Mouse (Mus musculus): ENCODE results near the gene Hoxa11.

Gene Hoxa11

DNA sequence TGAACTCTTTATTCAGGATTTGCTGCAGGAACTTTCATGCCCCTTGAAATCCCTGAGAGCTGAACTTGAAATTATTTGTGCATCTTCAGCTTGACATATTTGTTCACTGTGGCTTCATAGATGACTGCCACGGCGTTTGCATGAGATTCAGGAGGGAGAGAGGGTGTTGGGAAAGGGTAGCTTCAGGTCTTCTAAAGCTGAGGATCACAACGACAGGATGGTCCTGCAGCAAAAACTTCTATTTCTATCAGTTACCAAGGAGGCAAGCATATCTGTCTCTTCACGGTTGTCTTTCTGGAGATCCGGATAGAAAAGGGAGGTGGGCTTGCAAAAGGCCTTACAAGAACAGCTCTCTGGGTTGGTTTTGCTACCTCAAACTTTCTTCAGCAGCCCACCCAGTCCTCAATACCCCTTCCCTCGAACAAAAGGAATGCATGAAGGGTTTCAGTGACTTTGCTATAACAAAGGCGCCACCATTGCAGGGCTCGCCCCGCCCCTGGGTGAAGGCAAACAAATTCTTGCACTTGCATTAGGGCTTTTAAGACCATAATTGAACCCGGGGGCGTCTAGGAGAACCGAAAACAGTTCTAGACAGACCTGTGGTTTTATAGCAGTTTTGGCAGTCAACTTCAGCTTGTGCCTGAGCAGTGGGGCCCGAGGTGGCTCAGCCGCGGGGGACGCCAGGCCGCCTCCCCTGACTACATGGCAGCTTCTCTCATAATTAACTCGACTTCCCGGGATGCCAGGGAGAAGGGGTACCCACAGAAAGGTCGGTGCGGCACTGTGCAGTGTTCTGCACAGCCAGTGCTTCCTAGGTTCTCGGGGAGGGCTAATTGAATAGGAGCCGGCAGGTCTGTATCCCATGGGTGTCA lies 2.4 kb upstream of the Hoxa11 start:
- no peak for DNase-seq (ENCODE audit: low spot score in 2 of 2)

DNA sequence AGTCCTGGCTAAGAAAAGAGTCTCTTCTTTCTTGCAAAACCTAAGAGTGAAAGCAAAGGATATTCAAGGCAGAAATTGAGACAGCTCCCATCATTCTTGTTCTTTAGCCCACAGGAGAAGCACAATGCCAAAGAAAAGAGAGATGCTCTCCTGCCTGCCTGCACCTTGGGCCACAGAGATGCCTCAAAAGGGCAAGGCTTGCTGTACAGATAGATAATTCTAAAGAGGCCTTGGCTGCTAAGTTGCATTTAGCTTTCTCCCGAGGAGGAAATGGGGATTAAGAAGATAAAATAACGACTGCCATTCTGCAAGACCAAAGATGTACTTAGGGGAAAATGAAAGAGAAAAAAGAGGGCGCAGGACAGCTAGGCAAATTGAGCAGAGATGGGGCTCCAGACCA lies 1.3 kb upstream of the Hoxa11 start:
- DNase-seq (ENCODE audit: low spot score in 2 of 2), result no peak

DNA sequence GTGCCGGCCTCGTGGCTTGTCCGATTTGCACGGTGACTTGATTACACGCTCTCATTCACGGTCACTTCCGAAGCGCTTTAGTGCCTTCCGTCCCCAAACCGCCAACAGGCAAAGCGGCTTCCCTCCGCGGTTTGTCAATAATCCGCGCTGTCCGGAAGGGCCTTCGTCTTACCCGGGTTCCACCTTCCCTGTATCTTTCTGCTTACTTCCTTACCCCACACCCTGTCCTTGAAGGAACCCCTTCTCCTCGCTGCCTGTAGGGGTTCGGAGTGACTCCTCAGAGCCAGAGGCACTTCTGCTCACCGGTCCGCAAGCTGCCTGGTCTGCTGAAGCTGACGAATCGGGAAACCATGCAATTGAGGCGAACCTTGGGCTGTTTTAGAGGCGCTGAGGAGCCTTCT lies 793 bp upstream of the Hoxa11 start:
- DNase-seq (ENCODE audit: low spot score in 2 of 2), result no peak

GRCm38 (mm10) chr6:52245040-52245756 lies 412 bp downstream of the Hoxa11 start:
- DNase-seq (ENCODE audit: low spot score in 2 of 2), result no peak

GRCm38 (mm10) chr6:52244471-52245039 lies 1.1 kb downstream of the Hoxa11 start:
- no peak for DNase-seq (ENCODE audit: low spot score in 2 of 2)

DNA sequence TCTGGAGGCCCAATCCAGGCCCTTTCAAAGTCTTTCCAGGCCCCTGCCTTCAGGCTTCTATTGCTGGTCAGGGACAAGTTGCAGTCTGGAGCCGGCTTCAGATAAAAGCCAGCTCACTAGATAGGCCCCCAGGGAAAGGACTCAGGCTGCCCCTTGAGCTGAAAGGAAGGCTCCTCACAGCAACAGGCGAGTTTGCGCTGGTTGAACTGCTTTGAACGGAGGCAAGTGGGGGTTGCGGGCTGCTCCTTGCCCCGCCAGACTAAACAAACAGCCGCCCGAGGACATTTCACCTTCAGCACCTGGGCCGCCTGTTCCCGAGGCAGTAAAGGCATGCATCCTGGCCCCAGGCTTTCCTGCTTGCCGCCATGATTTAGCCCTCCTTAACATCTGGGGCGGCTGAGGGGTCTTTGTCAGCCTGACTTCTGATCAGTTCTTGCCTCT lies 1.9 kb downstream of the Hoxa11 start:
- no peak for DNase-seq (ENCODE audit: low spot score in 2 of 2)

- no peak for DNase-seq (ENCODE audit: low spot score in 2 of 2)
Observed at GRCm38 (mm10) chr6:52242801-52243332, 2.7 kb downstream of the Hoxa11 start.

GRCm38 (mm10) chr6:52241001-52241621 lies 4.5 kb downstream of the Hoxa11 start:
- no peak for DNase-seq (ENCODE audit: low spot score in 2 of 2)

DNA sequence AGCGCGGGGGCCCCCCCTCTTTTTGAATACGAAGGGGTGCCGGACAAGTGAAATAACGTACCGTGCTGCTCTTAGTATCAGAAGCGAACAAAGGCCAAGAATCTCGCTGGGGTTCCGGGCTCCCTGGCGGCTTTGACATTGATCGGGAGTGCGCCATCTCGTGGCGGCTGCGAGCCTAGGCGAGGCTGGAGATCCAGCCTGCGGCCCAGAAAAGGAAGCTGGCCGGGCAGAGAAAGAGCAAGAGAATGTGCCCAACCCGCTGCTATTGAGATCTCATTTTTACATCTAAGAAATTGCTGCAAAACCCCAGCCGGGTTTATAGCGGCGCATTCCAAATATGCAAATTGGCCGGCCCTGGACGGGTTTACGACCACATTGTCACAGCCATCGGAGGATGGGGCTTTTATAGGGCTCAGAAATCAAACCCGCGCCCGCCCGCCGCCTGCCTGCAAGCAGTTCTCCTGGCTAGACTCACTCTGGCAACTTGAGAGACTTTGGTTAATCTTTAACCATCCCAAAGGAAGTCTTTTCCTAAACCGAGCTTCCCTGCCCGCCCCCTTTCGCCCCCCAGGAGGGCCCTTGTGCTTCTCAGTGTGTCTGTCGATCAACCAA lies 5.1 kb downstream of the Hoxa11 start, which contains the start of gene Hoxa10:
TSS of gene Hoxa10 (minus strand) at position 466 of the 612 bp plus-strand sequence.
- no peak for DNase-seq (ENCODE audit: low spot score in 2 of 2)

GRCm38 (mm10) chr6:52239625-52240388 lies 5.8 kb downstream of the Hoxa11 start:
- no peak for DNase-seq (ENCODE audit: low spot score in 2 of 2)

DNA sequence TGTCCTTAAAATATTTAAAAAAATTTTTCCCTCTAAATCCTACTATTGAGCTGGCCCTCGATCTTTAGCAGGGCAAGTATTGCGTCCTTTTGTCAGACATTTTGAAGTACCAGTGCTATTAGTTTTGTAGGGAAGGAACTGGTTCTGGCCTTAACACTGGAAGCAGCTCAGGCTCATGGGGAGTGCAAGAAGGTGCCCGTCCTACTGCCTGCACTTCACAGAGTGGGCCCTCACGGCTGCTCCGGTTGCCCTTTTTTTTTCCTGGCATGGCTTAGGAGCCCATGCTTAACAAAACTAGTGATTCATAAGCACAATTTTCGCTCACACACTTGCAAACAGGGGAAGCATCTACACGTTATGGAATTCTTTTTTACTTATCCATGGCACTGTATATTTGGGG lies 6.6 kb downstream of the Hoxa11 start:
- DNase-seq (ENCODE audit: low spot score in 2 of 2), result no peak

- DNase-seq (ENCODE audit: low spot score in 2 of 2), result no peak
Observed at GRCm38 (mm10) chr6:52238155-52238545, 7.5 kb downstream of the Hoxa11 start.

DNA sequence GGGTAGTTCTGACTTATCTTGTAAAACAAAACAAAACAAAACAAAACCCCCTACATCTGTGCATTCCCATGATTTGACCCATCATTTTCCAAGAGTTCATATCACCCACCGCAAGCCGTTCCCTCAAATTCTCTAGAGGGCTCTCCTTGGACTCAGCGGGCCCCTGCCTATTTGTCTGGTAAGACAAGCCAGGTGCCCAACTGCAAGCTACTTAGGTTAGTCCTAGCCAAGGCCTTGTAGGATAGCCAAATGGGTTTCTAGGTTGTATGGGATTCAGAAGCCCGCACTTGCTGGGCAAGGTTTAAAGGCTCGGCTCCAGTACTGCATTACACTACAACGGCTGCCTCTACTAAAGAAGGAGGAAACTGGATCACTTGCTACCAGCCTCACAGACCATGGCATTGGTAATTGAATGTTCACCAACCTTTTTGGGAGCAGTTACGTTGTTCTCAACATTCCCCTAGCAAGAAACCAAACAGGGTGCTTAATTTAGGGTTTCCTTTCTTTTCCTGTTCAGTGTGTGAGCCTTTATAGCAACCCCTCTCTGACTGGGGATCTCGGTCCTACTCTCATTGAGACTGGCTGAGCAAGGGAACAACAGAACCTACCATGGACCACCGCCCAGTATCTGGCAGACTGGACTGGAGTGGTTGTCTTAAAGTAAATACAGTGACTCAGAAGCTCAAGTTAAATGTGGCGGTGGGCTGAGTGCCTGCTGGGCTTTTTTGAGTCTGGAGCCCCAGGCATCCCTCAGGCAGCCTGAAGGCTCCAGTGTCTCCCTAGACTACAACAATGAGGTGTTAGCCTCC lies 8.1 kb downstream of the Hoxa11 start:
- no peak for DNase-seq (ENCODE audit: low spot score in 2 of 2)

- DNase-seq (ENCODE audit: low spot score in 2 of 2), result no peak
Observed at GRCm38 (mm10) chr6:52236806-52237205, 8.8 kb downstream of the Hoxa11 start.

GRCm38 (mm10) chr6:52235866-52236265 lies 9.7 kb downstream of the Hoxa11 start:
- DNase-seq (ENCODE audit: low spot score in 2 of 2), result no peak

DNA sequence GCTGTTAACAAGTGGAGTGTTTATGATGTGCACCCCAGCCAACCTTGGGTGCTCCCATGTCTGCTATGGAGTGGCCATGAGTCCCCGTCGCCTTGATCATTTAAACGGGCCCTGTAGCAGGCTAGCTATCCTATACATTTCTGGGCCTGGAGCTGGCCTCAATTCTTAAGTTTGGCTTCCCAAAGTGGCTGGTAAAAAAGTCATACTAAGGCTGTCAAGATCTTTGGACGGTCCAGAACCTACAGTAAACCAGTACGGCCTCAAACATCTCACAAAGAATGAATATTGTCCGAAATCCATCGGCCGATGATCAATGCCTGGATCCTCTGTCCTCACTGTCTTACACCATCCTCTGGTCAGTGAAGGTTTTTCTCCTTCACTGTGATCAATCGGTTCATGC lies 10.3 kb downstream of the Hoxa11 start:
- no peak for DNase-seq (ENCODE audit: low spot score in 2 of 2)

DNA sequence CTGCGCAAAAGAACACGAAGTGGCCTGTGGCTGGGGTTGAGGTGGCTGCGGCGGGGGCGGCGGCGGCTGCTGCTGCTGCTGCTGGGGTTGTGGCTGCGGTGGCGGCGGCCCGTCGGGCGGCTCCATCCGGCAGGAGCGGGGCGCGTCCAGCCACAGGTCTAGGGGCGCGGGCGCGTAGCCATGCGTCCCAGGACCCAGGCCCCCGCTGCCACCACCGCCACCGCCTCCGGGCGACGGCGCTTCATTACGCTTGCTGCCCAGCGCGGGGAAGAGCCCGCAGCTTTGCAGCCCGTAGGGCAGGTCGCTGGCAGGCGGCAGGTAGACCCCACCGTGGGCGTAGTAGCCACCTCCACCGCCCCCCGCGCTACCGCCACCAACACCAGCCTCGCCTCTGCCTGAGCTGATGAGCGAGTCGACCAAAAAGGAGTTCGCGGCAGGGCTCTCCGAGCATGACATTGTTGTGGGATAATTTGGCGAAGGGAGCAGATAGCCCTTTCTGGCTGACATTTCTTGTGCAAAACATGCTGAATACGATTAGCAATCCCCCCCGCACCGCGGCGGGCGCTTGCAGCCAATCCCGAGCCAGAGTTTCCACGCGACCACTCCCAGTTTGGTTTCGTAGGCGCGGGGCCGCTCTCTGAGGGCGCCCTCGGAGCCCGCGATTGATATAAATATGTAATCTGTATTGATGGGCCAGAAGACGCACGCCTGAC lies 11.0 kb downstream of the Hoxa11 start:
- DNase-seq (ENCODE audit: low spot score in 2 of 2), result no peak

DNA sequence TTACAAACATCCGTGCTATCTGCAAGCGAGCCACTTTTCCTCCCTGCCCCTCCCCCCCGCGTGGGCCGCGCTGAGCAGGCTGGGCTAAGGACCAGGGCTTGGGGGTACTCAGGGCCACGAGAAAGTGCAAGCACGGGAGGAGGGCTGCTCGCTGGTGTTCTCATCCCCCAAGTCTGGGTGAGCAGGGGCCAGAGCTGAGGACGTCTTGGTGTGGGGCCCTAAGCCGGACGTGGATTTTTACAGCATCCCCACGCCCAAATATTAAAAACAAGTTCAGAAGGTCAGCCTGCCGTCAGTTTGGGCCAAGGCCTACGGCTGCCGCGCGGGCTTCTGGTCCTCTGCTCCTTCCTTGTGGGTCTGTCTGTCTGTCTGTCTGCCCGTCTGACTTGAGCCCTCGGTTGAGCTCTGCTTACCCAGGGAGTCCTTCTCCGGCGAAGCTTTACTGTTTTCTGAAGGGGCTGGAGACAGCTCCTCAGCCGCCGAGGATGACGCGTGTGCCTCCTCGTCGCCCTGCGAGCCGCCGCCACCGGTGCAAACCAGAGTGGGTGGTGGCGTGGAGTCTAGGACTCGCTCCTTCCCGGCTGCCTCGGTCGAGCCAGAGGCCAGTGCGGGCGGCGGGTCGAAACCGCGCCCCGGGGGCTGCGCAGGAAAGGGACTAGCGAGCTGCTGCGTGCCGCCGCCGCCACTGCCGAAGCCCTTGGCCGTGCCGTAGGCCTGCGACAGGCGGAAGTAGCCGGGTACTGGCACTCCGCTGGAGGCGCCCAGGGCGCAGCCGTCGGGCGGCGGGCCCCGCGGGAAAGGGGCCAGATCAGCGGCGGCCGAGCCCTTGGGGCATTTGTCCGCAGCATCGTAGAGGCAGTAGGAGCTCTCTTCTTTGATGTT lies 11.8 kb downstream of the Hoxa11 start:
- DNase-seq (ENCODE audit: low spot score in 2 of 2), result no peak
